25 mouse cellular contexts compared by ENCODE assay signal in genomic region chr10:117552049-117552652, GRCm38 (mm10).
"Had no signal": no experiment of that assay in that cellular context is flagged by ENCODE, and none has a peak within 500 bp of the region (broad histone marks: within the 10 kb centered on the region; RNA-seq: fewer than 3 reads in every experiment).

No protein-coding gene starts in this region.

- ATAC-seq: hindbrain, postnatal 0 days; intestine, embryonic 16.5 days; liver, embryonic 12.5 days had no signal

- DNase-seq: gastrocnemius, adult 2 months; gastrocnemius, postnatal 10 days; gastrocnemius, postnatal 25 days; heart, adult 18-20 months; heart, postnatal 10 days; heart, postnatal 4 days; kidney, adult 11 months; kidney, adult 2 months; kidney, adult 9 months; kidney, postnatal 14 days; kidney, postnatal 36 days; layer of hippocampus, adult 9-11 months; left cerebral cortex, postnatal 4 days had no signal

- H3K27me3 ChIP-seq: hindbrain, embryonic 13.5 days; hindbrain, embryonic 15.5 days; kidney, embryonic 15.5 days; limb, embryonic 12.5 days; liver, embryonic 12.5 days had no signal

- H3K9me3 ChIP-seq: heart, embryonic 10.5 days; hindbrain, embryonic 13.5 days; hindbrain, embryonic 15.5 days; kidney, embryonic 15.5 days; liver, embryonic 12.5 days had no signal

- H3K36me3 ChIP-seq: heart, embryonic 10.5 days; heart, embryonic 12.5 days; hindbrain, embryonic 13.5 days; hindbrain, embryonic 15.5 days; kidney, embryonic 15.5 days; limb, embryonic 12.5 days; liver, embryonic 12.5 days had no signal

- H3K4me2 ChIP-seq: heart, embryonic 12.5 days; hindbrain, embryonic 13.5 days; hindbrain, embryonic 15.5 days; kidney, embryonic 15.5 days; limb, embryonic 12.5 days; liver, embryonic 12.5 days had no signal

- H3K9ac ChIP-seq: heart, embryonic 12.5 days; hindbrain, embryonic 13.5 days; hindbrain, embryonic 15.5 days; kidney, embryonic 15.5 days; limb, embryonic 12.5 days; liver, embryonic 12.5 days; liver, embryonic 14.5 days had no signal

- H3K4me3 ChIP-seq: gastrocnemius, adult 2 months; heart, embryonic 10.5 days; heart, embryonic 12.5 days; hindbrain, embryonic 13.5 days; hindbrain, embryonic 15.5 days; kidney, embryonic 15.5 days; left cerebral cortex, adult 2 months; limb, embryonic 12.5 days; liver, embryonic 12.5 days had no signal

- H3K27ac ChIP-seq: gastrocnemius, adult 2 months; heart, embryonic 10.5 days; hindbrain, embryonic 13.5 days; hindbrain, embryonic 15.5 days; hindbrain, postnatal 0 days; kidney, embryonic 15.5 days; kidney, postnatal 0 days; left cerebral cortex, adult 2 months; limb, embryonic 12.5 days; liver, embryonic 12.5 days; liver, embryonic 14.5 days had no signal

- H3K4me1 ChIP-seq: heart, embryonic 10.5 days; heart, embryonic 12.5 days; hindbrain, embryonic 13.5 days; hindbrain, embryonic 15.5 days; liver, embryonic 12.5 days had no signal
